24 mouse cellular contexts compared by ENCODE assay signal in genomic region chr10:17836275-17836674, GRCm38 (mm10). TPM values are rescaled to one million over a fixed set of nuclear protein-coding genes. Genes with fewer than 3 reads are reported as not detected.
DNase-seq lines count a peak whose midpoint lies in the region; ATAC-seq and TF ChIP-seq lines count a peak whose summit lies in the region.
"Had no signal": no experiment of that assay in that cellular context is flagged by ENCODE, and none has a peak within 500 bp of the region (broad histone marks: within the 10 kb centered on the region; RNA-seq: fewer than 3 reads in every experiment).

No protein-coding gene starts in this region.

- DNase-seq in frontal cortex, postnatal 14 days (ENCODE audit: low spot score in 2 of 2): no peak
- DNase-seq in heart, adult 2 months: no peak
- DNase-seq in heart, adult 18-20 months: no peak
- no peak for DNase-seq in kidney, postnatal 36 days
- DNase-seq: adrenal gland, adult 8-10 months; adrenal gland, postnatal 14 days; adrenal gland, postnatal 36 days; B cell, adult 2 months; cerebellum, adult 11-12 months; cerebellum, adult 2 months; cerebellum, adult 9-10 months; cerebellum, postnatal 10 days; cerebellum, postnatal 25 days; forebrain, postnatal 0 days had no signal

- no peak for TF ChIP-seq EP300 in heart, adult 2 months (IDR thresholded peaks at IDR 0.05; ENCODE audit: insufficient read depth, low read depth, low read length)

- H3K9ac ChIP-seq in heart, adult 2 months (ENCODE audit: low read depth, low read length): no peak overlapping the region
- H3K9ac ChIP-seq: embryonic facial prominence, embryonic 12.5 days; forebrain, embryonic 13.5 days; forebrain, embryonic 15.5 days; forebrain, postnatal 0 days had no signal

- 92% methylated on average over 1 of the region's 1 CpGs for WGBS in heart, adult 2 months

- H3K36me3 ChIP-seq in heart, adult 2 months (ENCODE audit: control insufficient read depth, insufficient read depth, low read length): peaks cover 19% of the 10 kb centered on the region
- H3K36me3 ChIP-seq: embryonic facial prominence, embryonic 10.5 days; embryonic facial prominence, embryonic 12.5 days; forebrain, embryonic 15.5 days; G1E had no signal

- TF ChIP-seq POLR2A in heart, adult 2 months (IDR thresholded peaks at IDR 0.05; ENCODE audit: insufficient read depth, low read depth, low read length): no peak

- no peaks in the 10 kb centered on the region for H3K27me3 ChIP-seq in heart, adult 2 months (ENCODE audit: control insufficient read depth, insufficient read depth, low read length)
- H3K27me3 ChIP-seq: CH12.LX; embryonic facial prominence, embryonic 12.5 days; forebrain, embryonic 13.5 days; forebrain, embryonic 15.5 days; Patski had no signal

- 0 out of 2 replicates have a peak, but pooled peaks cover 2% of the 10 kb centered on the region for H3K79me2 ChIP-seq in heart, adult 2 months (replicated peaks; ENCODE audit: control insufficient read depth, insufficient read depth, low read length)

- peak; percentile 59 for ATAC-seq in frontal cortex, adult (ENCODE audit: low TSS enrichment)
- ATAC-seq: activated CD4-positive, CD25-positive, alpha-beta regulatory T cell, adult 4 months; CD4-positive, CD25-positive, alpha-beta regulatory T cell, adult 4 months; forebrain, embryonic 13.5 days; forebrain, embryonic 15.5 days; forebrain, postnatal 0 days; Patski had no signal

- peaks cover 5% of the 10 kb centered on the region for H3K4me1 ChIP-seq in heart, adult 2 months (ENCODE audit: control insufficient read depth, insufficient read depth, low read length)
- H3K4me1 ChIP-seq: embryonic facial prominence, embryonic 12.5 days; forebrain, embryonic 15.5 days had no signal

- intact Hi-C loops in heart, adult 2 months (cut with DNase I): no loop called here

- H3K27ac ChIP-seq in heart, adult 2 months: peak overlapping the region; percentile 86
- H3K27ac ChIP-seq: embryonic facial prominence, embryonic 10.5 days; embryonic facial prominence, embryonic 12.5 days; forebrain, embryonic 13.5 days; forebrain, embryonic 15.5 days had no signal

- H3K4me3 ChIP-seq in heart, adult 2 months: no peak overlapping the region
- H3K4me3 ChIP-seq: embryonic facial prominence, embryonic 10.5 days; embryonic facial prominence, embryonic 12.5 days; forebrain, embryonic 13.5 days; forebrain, embryonic 15.5 days had no signal

- no peak for TF ChIP-seq CTCF in heart, adult 2 months (IDR thresholded peaks at IDR 0.05)

RNA-seq across cellular contexts. Expression of gene Txlnb, which starts 40.2 kb away (rescaled TPM):
- 100 to 1,000 TPM; 312 to 403 TPM for total RNA-seq in heart, adult 2 months (2021)
- polyA plus RNA-seq in heart, adult 2 months (2012; rRNA removed): 102 and 180 TPM in 2 replicates
- total RNA-seq in heart, adult 18-20 months (2021): 100 to 1,000 TPM; 325 to 387 TPM
- polyA plus RNA-seq: G1E had no signal
